Mouse (Mus musculus) heart, adult 2 months (tissue): ENCODE measurements at regions not wholly inside any gene's neighbourhood (a gene's known extent, or its start where the extent isn't known, plus 50 kb on each side); places are given as distances from the start of the nearest gene placed in this dataset.

ENCODE experiments used
- DNase-seq, 2 experiments: peaks; one replicate each; pipeline ENCODE4 v3.0.0; 2021
- H3K27ac ChIP-seq: fragments of 200-600 bp; 2 replicates; pipeline ENCODE4 v1.8.1; 2022
- H3K27me3 ChIP-seq: fragments of 200-500 bp; 2 replicates; pipeline ENCODE4 v1.6.1; 2012; ENCODE audit warnings: mild to moderate bottlenecking, low read length, inconsistent platforms, mixed read lengths; ENCODE audit not compliant: control insufficient read depth, insufficient read depth
- H3K36me3 ChIP-seq: fragments of 200-500 bp; 2 replicates; pipeline ENCODE4 v1.6.1; 2012; ENCODE audit warnings: low read length, inconsistent platforms; ENCODE audit not compliant: control insufficient read depth, insufficient read depth
- H3K4me1 ChIP-seq: fragments of 200-500 bp; 2 replicates; pipeline ENCODE4 v1.6.1; 2011; ENCODE audit warnings: low read length; ENCODE audit not compliant: control insufficient read depth, insufficient read depth
- H3K4me3 ChIP-seq: fragments of 200-600 bp; 2 replicates; pipeline ENCODE4 v1.8.1; 2022
- H3K79me2 ChIP-seq: fragments of 200-500 bp; replicated peaks from 2 replicates; pipeline ENCODE4 v1.6.1; 2012; ENCODE audit warnings: mild to moderate bottlenecking, inconsistent platforms, low read length, moderate library complexity, mixed read lengths; ENCODE audit not compliant: control insufficient read depth, insufficient read depth
- H3K9ac ChIP-seq: fragments of 200-500 bp; 2 replicates; pipeline ENCODE4 v1.6.1; 2012; ENCODE audit warnings: low read depth, mild to moderate bottlenecking, control low read depth, inconsistent platforms, low read length, mixed read lengths
- CTCF ChIP-seq: fragments of 200-600 bp; IDR thresholded peaks from 2 replicates; pipeline ENCODE4 v1.8.1; 2022; ENCODE audit warnings: antibody characterized with exemption, mild to moderate bottlenecking, moderate library complexity
- EP300 ChIP-seq: fragments of 200-500 bp; IDR thresholded peaks from 2 replicates; pipeline ENCODE4 v1.6.1; 2011; ENCODE audit warnings: low read depth, low read length, control low read depth; ENCODE audit not compliant: insufficient read depth
- POLR2A ChIP-seq: fragments of 200-500 bp; IDR thresholded peaks from 2 replicates; pipeline ENCODE4 v1.6.1; 2011; ENCODE audit warnings: mild to moderate bottlenecking, low read depth, low read length, control low read depth; ENCODE audit not compliant: insufficient read depth
- WGBS: fragments of 180-500 bp; shearing (Covaris S2); methylation state at CpG from one replicate; pipeline ENCODE4 v1.1.7; 2018; 5-methylcytosine and 5-hydroxymethylcytosine counted together
- intact Hi-C: fragments of 180-260 bp; cut with DNase I; formaldehyde crosslinking; loops from one replicate; pipeline ENCODE4 v1.15.1; 2025

DNA sequence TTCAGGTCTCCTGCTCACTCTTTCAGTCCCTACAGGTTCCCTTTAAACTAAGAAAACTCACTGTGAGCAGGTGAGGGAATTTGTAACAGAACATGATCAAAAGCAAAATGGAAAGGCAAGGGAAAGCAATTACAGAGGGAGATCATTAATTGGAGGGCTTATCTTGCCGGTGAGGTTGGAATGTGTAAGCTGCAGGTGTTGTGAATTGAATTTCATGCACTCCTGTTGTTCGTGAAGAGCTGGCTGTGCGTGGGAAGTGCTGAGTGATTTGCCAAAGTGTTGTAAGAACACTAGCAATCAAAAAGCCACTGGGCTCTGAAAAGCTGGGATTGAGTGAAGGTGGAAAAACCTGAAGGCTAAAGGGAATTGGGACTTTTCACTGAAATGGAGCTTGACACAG, 808.8 kb upstream of the Lcorl start:
- intact Hi-C loops: no loop called here
- Histone ChIP-seq H3K27ac (no peak overlapping the region), H3K4me1 (no peaks in the 10 kb centered on the region), H3K27me3 (no peaks in the 10 kb centered on the region), H3K36me3 (no peaks in the 10 kb centered on the region), H3K79me2 (no peaks in the 10 kb centered on the region), H3K4me3 (no peak overlapping the region), H3K9ac (no peak overlapping the region)
- DNase-seq: no peak
- WGBS: 30% methylated on average over 3 of the region's 3 CpGs
- TF ChIP-seq EP300 (no peak), POLR2A (no peak), CTCF (no peak)

GRCm38 (mm10) chr5:46657065-46657464, 799.6 kb upstream of the Lcorl start:
- Histone ChIP-seq H3K79me2 (no peaks in the 10 kb centered on the region), H3K27me3 (no peaks in the 10 kb centered on the region), H3K4me1 (no peaks in the 10 kb centered on the region), H3K4me3 (no peak overlapping the region), H3K36me3 (no peaks in the 10 kb centered on the region), H3K27ac (no peak overlapping the region), H3K9ac (no peak overlapping the region)
- intact Hi-C loops: no loop called here
- TF ChIP-seq POLR2A: no peak
- DNase-seq: no peak

- Histone ChIP-seq H3K4me3 (no peak overlapping the region), H3K4me1 (no peaks in the 10 kb centered on the region), H3K79me2 (no peaks in the 10 kb centered on the region), H3K36me3 (no peaks in the 10 kb centered on the region), H3K27ac (no peak overlapping the region), H3K9ac (no peak overlapping the region), H3K27me3 (no peaks in the 10 kb centered on the region)
- no peak for DNase-seq
- intact Hi-C loops: no loop called here
- 87% methylated on average over 1 of the region's 1 CpGs for WGBS
- no peak for TF ChIP-seq POLR2A
- no peak for TF ChIP-seq CTCF
- TF ChIP-seq EP300: no peak
Observed at GRCm38 (mm10) chr5:46654189-46654588, 796.8 kb upstream of the Lcorl start.

DNA sequence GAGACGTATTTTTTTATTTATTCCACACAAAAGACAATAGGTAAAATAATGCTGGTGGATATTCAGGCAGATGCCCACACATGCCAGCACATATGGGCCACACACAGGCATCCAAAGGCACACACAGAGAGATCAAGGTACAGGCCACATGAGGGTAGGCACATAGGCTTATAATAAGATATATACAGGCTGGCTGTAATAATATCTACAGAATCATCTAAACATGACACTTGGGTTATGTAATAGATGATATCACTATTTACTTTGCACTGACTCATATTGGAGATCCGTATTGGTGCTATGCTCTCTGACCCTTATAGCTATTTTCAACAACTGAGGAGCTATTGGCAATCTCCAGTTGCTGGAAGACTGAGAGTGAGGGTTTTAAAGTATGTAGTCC, 785.6 kb upstream of the Lcorl start:
- DNase-seq: no peak
- Histone ChIP-seq H3K27ac (no peak overlapping the region), H3K36me3 (no peaks in the 10 kb centered on the region), H3K4me1 (no peaks in the 10 kb centered on the region), H3K27me3 (no peaks in the 10 kb centered on the region), H3K4me3 (no peak overlapping the region), H3K79me2 (no peaks in the 10 kb centered on the region), H3K9ac (no peak overlapping the region)
- intact Hi-C loops: no loop called here
- 63% methylated on average over 2 of the region's 2 CpGs for WGBS
- no peak for TF ChIP-seq CTCF
- TF ChIP-seq EP300: no peak
- TF ChIP-seq POLR2A: no peak

GRCm38 (mm10) chr5:46635116-46635668, 777.8 kb upstream of the Lcorl start:
- no peak overlapping the region for H3K9ac ChIP-seq
- no peak overlapping the region for H3K27ac ChIP-seq
- H3K36me3 ChIP-seq: no peaks in the 10 kb centered on the region
- DNase-seq: no peak
- intact Hi-C loops: no loop called here
- TF ChIP-seq POLR2A: no peak
- no peak for TF ChIP-seq EP300
- TF ChIP-seq CTCF: no peak
- H3K79me2 ChIP-seq: no peaks in the 10 kb centered on the region
- H3K27me3 ChIP-seq: no peaks in the 10 kb centered on the region
- H3K4me1 ChIP-seq: no peaks in the 10 kb centered on the region
- H3K4me3 ChIP-seq: no peak overlapping the region
